In genomic region chr4:136730501-136730900, GRCm38 (mm10) we compare ENCODE assay signal across 16 mouse cellular contexts.
DNase-seq lines count a peak whose midpoint lies in the region; ATAC-seq and TF ChIP-seq lines count a peak whose summit lies in the region.
"Had no signal": no experiment of that assay in that cellular context is flagged by ENCODE, and none has a peak within 500 bp of the region (broad histone marks: within the 10 kb centered on the region; RNA-seq: fewer than 3 reads in every experiment).

No protein-coding gene starts in this region.

- H3K27me3 ChIP-seq in hindbrain, embryonic 10.5 days (ENCODE audit: insufficient read depth, poor library complexity, severe bottlenecking): no peaks in the 10 kb centered on the region
- no peaks in the 10 kb centered on the region for H3K27me3 ChIP-seq in hindbrain, embryonic 14.5 days (ENCODE audit: control insufficient read depth, insufficient read depth, low read length)
- no peaks in the 10 kb centered on the region for H3K27me3 ChIP-seq in ES-Bruce4 (ENCODE audit: control insufficient read depth, insufficient read depth, low read length, poor library complexity, severe bottlenecking)
- no peaks in the 10 kb centered on the region for H3K27me3 ChIP-seq in embryonic facial prominence, embryonic 12.5 days
- no peaks in the 10 kb centered on the region for H3K27me3 ChIP-seq in intestine, embryonic 15.5 days (replicated peaks)
- H3K27me3 ChIP-seq: limb, embryonic 12.5 days; liver, embryonic 13.5 days; neural tube, embryonic 12.5 days had no signal

- H3K27ac ChIP-seq in hindbrain, embryonic 10.5 days: peak overlapping the region; percentile 41; the same call in 1 of the 2 replicates
- no peak overlapping the region for H3K27ac ChIP-seq in hindbrain, embryonic 14.5 days
- peak overlapping the region; percentile 65 for H3K27ac ChIP-seq in ES-Bruce4 (ENCODE audit: insufficient read depth, low read length)
- H3K27ac ChIP-seq in embryonic facial prominence, embryonic 12.5 days: 0 out of 2 replicates have a peak overlapping the region, but pooled peaks have one; percentile 25
- H3K27ac ChIP-seq in intestine, embryonic 15.5 days: peak overlapping the region; percentile 59
- H3K27ac ChIP-seq: limb, embryonic 12.5 days; liver, embryonic 13.5 days; neural tube, embryonic 12.5 days had no signal

- no peak for DNase-seq in hindbrain, embryonic 10.5 days (ENCODE audit: low spot score)
- DNase-seq in hindbrain, embryonic 14.5 days (ENCODE audit: low spot score): no peak
- DNase-seq in left cerebral cortex, adult 9 months (ENCODE audit: low spot score in 2 of 2): no peak
- no peak for DNase-seq in testis, postnatal 10 days (ENCODE audit: low spot score)
- no peak for DNase-seq in spleen, postnatal 4 days (ENCODE audit: low spot score in 2 of 2)
- DNase-seq: cerebellum, adult 11-12 months; cerebellum, postnatal 36 days; liver, embryonic 13.5 days; spleen, adult 18-20 months; thymus, postnatal 36 days had no signal

- H3K4me1 ChIP-seq in hindbrain, embryonic 10.5 days (replicated peaks): peaks cover 78% of the 10 kb centered on the region
- peaks cover 50% of the 10 kb centered on the region for H3K4me1 ChIP-seq in hindbrain, embryonic 14.5 days (replicated peaks; ENCODE audit: control insufficient read depth, insufficient read depth, low read length)
- peaks cover 29% of the 10 kb centered on the region for H3K4me1 ChIP-seq in ES-Bruce4 (ENCODE audit: control insufficient read depth, insufficient read depth, low read length)
- H3K4me1 ChIP-seq in embryonic facial prominence, embryonic 12.5 days: peaks cover 44% of the 10 kb centered on the region
- H3K4me1 ChIP-seq in intestine, embryonic 15.5 days (replicated peaks): peaks cover 45% of the 10 kb centered on the region

- no peak for TF ChIP-seq CTCF in ES-Bruce4 (IDR thresholded peaks at IDR 0.05; ENCODE audit: low read depth, low read length)

- ATAC-seq in hindbrain, embryonic 14.5 days (ENCODE audit: low FRiP score): no peak
- ATAC-seq in embryonic facial prominence, embryonic 12.5 days (ENCODE audit: insufficient number of reproducible peaks, insufficient read depth, low FRiP score, low TSS enrichment): no peak
- ATAC-seq in intestine, embryonic 15.5 days: peak; percentile 66

- 87% methylated on average over 9 of the region's 9 CpGs for WGBS in hindbrain, embryonic 10.5 days
- WGBS in hindbrain, embryonic 14.5 days: 76% methylated on average over 9 of the region's 9 CpGs
- WGBS in embryonic facial prominence, embryonic 12.5 days: 76% methylated on average over 9 of the region's 9 CpGs
- WGBS in intestine, embryonic 15.5 days: 60% methylated on average over 9 of the region's 9 CpGs

- H3K9ac ChIP-seq in hindbrain, embryonic 14.5 days: no peak overlapping the region
- peak overlapping the region; percentile 26 for H3K9ac ChIP-seq in ES-Bruce4 (ENCODE audit: low read depth, poor library complexity, severe bottlenecking)
- H3K9ac ChIP-seq in embryonic facial prominence, embryonic 12.5 days: no peak overlapping the region
- H3K9ac ChIP-seq in intestine, embryonic 15.5 days: no peak overlapping the region
- H3K9ac ChIP-seq: forebrain, postnatal 0 days; limb, embryonic 12.5 days; liver, embryonic 13.5 days; neural tube, embryonic 12.5 days had no signal

- no peak overlapping the region for H3K4me3 ChIP-seq in hindbrain, embryonic 10.5 days
- H3K4me3 ChIP-seq in hindbrain, embryonic 14.5 days (replicated peaks; ENCODE audit: low read length): no peak overlapping the region
- H3K4me3 ChIP-seq in ES-Bruce4 (ENCODE audit: low read depth, low read length): peak overlapping the region; percentile 16
- no peak overlapping the region for H3K4me3 ChIP-seq in embryonic facial prominence, embryonic 12.5 days
- no peak overlapping the region for H3K4me3 ChIP-seq in intestine, embryonic 15.5 days (replicated peaks)
- H3K4me3 ChIP-seq: limb, embryonic 12.5 days; liver, embryonic 13.5 days; neural tube, embryonic 12.5 days had no signal

- no peak overlapping the region for H3K4me2 ChIP-seq in hindbrain, embryonic 14.5 days (replicated peaks)
- H3K4me2 ChIP-seq in embryonic facial prominence, embryonic 12.5 days (replicated peaks): no peak overlapping the region
- H3K4me2 ChIP-seq in intestine, embryonic 15.5 days (replicated peaks): no peak overlapping the region
- H3K4me2 ChIP-seq: limb, embryonic 12.5 days; liver, embryonic 13.5 days; neural tube, embryonic 12.5 days had no signal

- TF ChIP-seq EP300 in ES-Bruce4 (IDR thresholded peaks at IDR 0.05; ENCODE audit: insufficient read depth, low read depth, low read length): peak; percentile 99

- no peak for TF ChIP-seq POLR2A in ES-Bruce4 (IDR thresholded peaks at IDR 0.05; ENCODE audit: insufficient read depth, low read length)

- no peaks in the 10 kb centered on the region for H3K9me3 ChIP-seq in hindbrain, embryonic 10.5 days
- H3K9me3 ChIP-seq in hindbrain, embryonic 14.5 days (ENCODE audit: control insufficient read depth, low read length): no peaks in the 10 kb centered on the region
- no peaks in the 10 kb centered on the region for H3K9me3 ChIP-seq in ES-Bruce4 (replicated peaks; ENCODE audit: control insufficient read depth, insufficient read depth, low read length, poor library complexity, severe bottlenecking)
- H3K9me3 ChIP-seq in embryonic facial prominence, embryonic 12.5 days: no peaks in the 10 kb centered on the region
- H3K9me3 ChIP-seq in intestine, embryonic 15.5 days: no peaks in the 10 kb centered on the region
- H3K9me3 ChIP-seq: limb, embryonic 12.5 days; liver, embryonic 13.5 days; neural tube, embryonic 12.5 days had no signal

- peaks cover 35% of the 10 kb centered on the region for H3K36me3 ChIP-seq in hindbrain, embryonic 10.5 days
- 0 out of 2 replicates have a peak, but pooled peaks cover 3% of the 10 kb centered on the region for H3K36me3 ChIP-seq in hindbrain, embryonic 14.5 days (replicated peaks; ENCODE audit: control insufficient read depth, insufficient read depth)
- H3K36me3 ChIP-seq in ES-Bruce4 (ENCODE audit: control insufficient read depth, insufficient read depth, low read length, poor library complexity, severe bottlenecking): no peaks in the 10 kb centered on the region
- H3K36me3 ChIP-seq in embryonic facial prominence, embryonic 12.5 days: 0 out of 2 replicates have a peak, but pooled peaks cover 6% of the 10 kb centered on the region
- H3K36me3 ChIP-seq in intestine, embryonic 15.5 days: no peaks in the 10 kb centered on the region
- H3K36me3 ChIP-seq: liver, embryonic 13.5 days had no signal
